In the genomic region with DNA sequence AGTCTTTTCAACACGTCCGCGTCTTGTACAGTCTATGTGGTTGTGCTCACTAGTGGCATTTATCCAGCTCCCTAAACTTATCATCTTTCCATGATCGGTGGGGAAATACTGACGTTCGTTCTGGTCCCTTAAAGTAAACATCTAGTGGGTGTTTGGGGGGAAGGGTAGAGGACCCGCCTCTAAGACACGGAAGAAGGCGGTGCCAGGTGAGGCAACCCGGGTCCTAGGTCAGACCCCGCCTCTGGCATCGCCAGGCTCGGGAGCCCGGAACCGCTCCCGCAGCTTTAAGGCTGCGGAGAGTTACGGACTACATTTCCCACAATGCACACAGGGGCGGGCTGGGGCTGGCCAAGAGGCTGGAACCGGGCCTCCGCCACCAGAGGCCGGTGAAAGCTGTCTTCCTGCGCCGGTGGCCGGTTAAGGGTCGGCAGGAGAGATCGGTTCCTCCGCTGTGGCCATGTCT, we compare ENCODE assay signal across 8 mouse cellular contexts. TPM values are rescaled to one million over a fixed set of nuclear protein-coding genes. Genes with fewer than 3 reads are reported as not detected.
DNase-seq lines count a peak whose midpoint lies in the region; ATAC-seq and TF ChIP-seq lines count a peak whose summit lies in the region.

Gene Mon1a (plus strand): TSS at position 348 of the 463 bp plus-strand sequence.

- no peaks in the 10 kb centered on the region for H3K9me3 ChIP-seq in heart, embryonic 13.5 days
- H3K9me3 ChIP-seq in liver, embryonic 11.5 days (ENCODE audit: control insufficient read depth, low read length) = no peaks in the 10 kb centered on the region

- H3K4me1 ChIP-seq in heart, embryonic 13.5 days = peaks cover 16% of the 10 kb centered on the region
- peaks cover 9% of the 10 kb centered on the region for H3K4me1 ChIP-seq in liver, embryonic 11.5 days (replicated peaks; ENCODE audit: control insufficient read depth, insufficient read depth, low read length)

- H3K4me2 ChIP-seq in heart, embryonic 13.5 days = peak within 1 kb of the TSS; percentile 93
- peak within 1 kb of the TSS; percentile 92 for H3K4me2 ChIP-seq in liver, embryonic 11.5 days
- H3K4me2 ChIP-seq in myocyte (ENCODE audit: low read depth) = peak within 1 kb of the TSS; percentile 91

- H3K79me2 ChIP-seq in myocyte (ENCODE audit: control insufficient read depth, insufficient read depth) = no peaks in the 10 kb centered on the region

- peaks cover 26% of the 10 kb centered on the region; the same call in 1 of the 2 replicates for H3K27me3 ChIP-seq in heart, embryonic 13.5 days (replicated peaks)
- H3K27me3 ChIP-seq in liver, embryonic 11.5 days (replicated peaks; ENCODE audit: control insufficient read depth, insufficient read depth, low read length) = peaks cover 2% of the 10 kb centered on the region; the same call in 1 of the 2 replicates
- peaks cover 10% of the 10 kb centered on the region for H3K27me3 ChIP-seq in myocyte (ENCODE audit: control insufficient read depth, insufficient read depth, insufficient read length)

- TF ChIP-seq POLR2A in myocyte (IDR thresholded peaks at IDR 0.05; ENCODE audit: insufficient read length, low read depth) = peak; percentile 74

- no peaks in the 10 kb centered on the region for H3K36me3 ChIP-seq in heart, embryonic 13.5 days
- H3K36me3 ChIP-seq in liver, embryonic 11.5 days (ENCODE audit: control insufficient read depth, insufficient read depth, low read length) = no peaks in the 10 kb centered on the region
- no peaks in the 10 kb centered on the region for H3K36me3 ChIP-seq in myocyte (ENCODE audit: control insufficient read depth, insufficient read depth)

- peak; percentile 97 for ATAC-seq in CD4-positive, CD25-positive, alpha-beta regulatory T cell, adult 4 months
- peak; percentile 90 for ATAC-seq in heart, embryonic 13.5 days (ENCODE audit: extremely low read depth, insufficient number of reproducible peaks, low FRiP score, low TSS enrichment)
- ATAC-seq in liver, embryonic 11.5 days (replicated peaks; ENCODE audit: low FRiP score) = peak; percentile 97

- H3K27ac ChIP-seq in heart, embryonic 13.5 days (replicated peaks) = peak within 1 kb of the TSS; percentile 55
- peak within 1 kb of the TSS; percentile 34; the same call in 1 of the 2 replicates for H3K27ac ChIP-seq in liver, embryonic 11.5 days (ENCODE audit: low read depth, low read length)

- peak within 1 kb of the TSS; percentile 77 for H3ac ChIP-seq in myocyte (ENCODE audit: control insufficient read depth, insufficient read length)

- WGBS in heart, embryonic 13.5 days = under 1% methylated on average over 28 of the region's 28 CpGs
- under 1% methylated on average over 28 of the region's 28 CpGs for WGBS in liver, embryonic 11.5 days

- peak; percentile 58 for DNase-seq in c-Kit-negative CD71-positive TER-119-positive erythroid progenitor cells, embryonic 14.5 days (ENCODE audit: low read depth, low spot score)
- DNase-seq in fibroblast of lung, adult 2 months (ENCODE audit: low read depth) = peak; percentile 72
- DNase-seq in kidney, postnatal 10 days = peak; percentile 92
- DNase-seq in liver, embryonic 11.5 days (ENCODE audit: low spot score) = peak; percentile 83
- peak; percentile 80 to 88 for DNase-seq in spleen, postnatal 4 days (ENCODE audit: low spot score in 2 of 2)

- peak within 1 kb of the TSS; percentile 70 for H3K4me3 ChIP-seq in heart, embryonic 13.5 days
- peak within 1 kb of the TSS; percentile 81 for H3K4me3 ChIP-seq in liver, embryonic 11.5 days (ENCODE audit: low read depth, low read length)
- peak within 1 kb of the TSS; percentile 85 for H3K4me3 ChIP-seq in myocyte

- peak within 1 kb of the TSS; percentile 83 for H3K9ac ChIP-seq in heart, embryonic 13.5 days
- H3K9ac ChIP-seq in liver, embryonic 11.5 days (ENCODE audit: low read depth, low read length) = peak within 1 kb of the TSS; percentile 77

TF ChIP-seq in myocyte, 11 proteins besides CTCF, POLR2A, EP300 and RAD21:
- peak; percentile 65 for TF ChIP-seq POLR2AphosphoS2 (IDR thresholded peaks at IDR 0.05; ENCODE audit: insufficient read length, low read depth)
- no peak for TF ChIP-seq TCF3 (IDR thresholded peaks at IDR 0.05; ENCODE audit: insufficient read length, low read depth)

RNA-seq across cellular contexts. Expression of gene Mon1a, which starts in this region (rescaled TPM):
- polyA plus RNA-seq in CD4-positive, CD25-positive, alpha-beta regulatory T cell, adult 4 months (2017; shearing (Covaris generic)) = 10 to 100 TPM; 12.8 to 15.4 TPM
- polyA plus RNA-seq in heart, embryonic 13.5 days (2015; fragmentation: Nextera tagmentation; extraction: Ambion mirVana) = 8.1 and 9.1 TPM in 2 replicates
- 8.9 and 11.0 TPM in 2 replicates for polyA plus RNA-seq in liver, embryonic 11.5 days (2014; fragmentation: Nextera tagmentation; extraction: Ambion mirVana)
- polyA plus RNA-seq in myocyte (2012; fragmentation: generic; extraction: Trizol) = 8.4 TPM

Comparison
In these comparisons a context has a peak if more than half of its experiments do, and no peak if none do; other contexts are left out.
1. Peak in every context shown above with its lines: DNase-seq, ATAC-seq, H3K4me3 ChIP-seq and H3K27ac ChIP-seq.